In genomic region chr16:45640070-45640762, GRCm38 (mm10) we compare ENCODE assay signal across 33 mouse cellular contexts. TPM values are rescaled to one million over a fixed set of nuclear protein-coding genes. Genes with fewer than 3 reads are reported as not detected.
A peak's percentile ranks its signal among the peaks of the same experiment; 100 is the strongest.
DNase-seq lines count a peak whose midpoint lies in the region; ATAC-seq and TF ChIP-seq lines count a peak whose summit lies in the region.
"Had no signal": no experiment of that assay in that cellular context is flagged by ENCODE, and none has a peak within 500 bp of the region (broad histone marks: within the 10 kb centered on the region; RNA-seq: fewer than 3 reads in every experiment).

No protein-coding gene starts in this region.

- no peaks in the 10 kb centered on the region for H3K9me3 ChIP-seq in heart, embryonic 12.5 days (replicated peaks)
- no peaks in the 10 kb centered on the region for H3K9me3 ChIP-seq in lung, embryonic 14.5 days (ENCODE audit: low read depth, low read length)
- no peaks in the 10 kb centered on the region for H3K9me3 ChIP-seq in stomach, embryonic 14.5 days (ENCODE audit: control insufficient read depth, low read depth, low read length)
- H3K9me3 ChIP-seq in stomach, embryonic 15.5 days = no peaks in the 10 kb centered on the region
- H3K9me3 ChIP-seq: embryonic facial prominence, embryonic 15.5 days; hindbrain, embryonic 12.5 days; hindbrain, embryonic 15.5 days had no signal

- peak overlapping the region; percentile 6; the same call in 1 of the 2 replicates for H3K27ac ChIP-seq in heart, embryonic 12.5 days (ENCODE audit: poor library complexity, severe bottlenecking)
- H3K27ac ChIP-seq in lung, embryonic 14.5 days (ENCODE audit: low read depth) = no peak overlapping the region
- no peak overlapping the region for H3K27ac ChIP-seq in stomach, embryonic 14.5 days (ENCODE audit: low read length)
- 0 out of 2 replicates have a peak overlapping the region, but pooled peaks have one; percentile 0 for H3K27ac ChIP-seq in stomach, embryonic 15.5 days
- H3K27ac ChIP-seq: embryonic facial prominence, embryonic 15.5 days; gastrocnemius, adult 2 months; hindbrain, embryonic 12.5 days; hindbrain, embryonic 15.5 days had no signal

- no peaks in the 10 kb centered on the region for H3K36me3 ChIP-seq in heart, embryonic 12.5 days
- no peaks in the 10 kb centered on the region for H3K36me3 ChIP-seq in lung, embryonic 14.5 days (ENCODE audit: insufficient read depth)
- no peaks in the 10 kb centered on the region for H3K36me3 ChIP-seq in stomach, embryonic 14.5 days (ENCODE audit: control insufficient read depth, insufficient read depth, low read length)
- no peaks in the 10 kb centered on the region for H3K36me3 ChIP-seq in stomach, embryonic 15.5 days
- H3K36me3 ChIP-seq: embryonic facial prominence, embryonic 15.5 days; hindbrain, embryonic 12.5 days; hindbrain, embryonic 15.5 days had no signal

- H3K4me1 ChIP-seq in heart, embryonic 12.5 days (replicated peaks) = peaks cover 7% of the 10 kb centered on the region; the same call in 1 of the 2 replicates
- H3K4me1 ChIP-seq in lung, embryonic 14.5 days (ENCODE audit: insufficient read depth) = no peaks in the 10 kb centered on the region
- no peaks in the 10 kb centered on the region for H3K4me1 ChIP-seq in stomach, embryonic 14.5 days (ENCODE audit: control insufficient read depth, insufficient read depth, low read length)
- H3K4me1 ChIP-seq in stomach, embryonic 15.5 days = 0 out of 2 replicates have a peak, but pooled peaks cover 3% of the 10 kb centered on the region
- H3K4me1 ChIP-seq: embryonic facial prominence, embryonic 15.5 days; hindbrain, embryonic 12.5 days; hindbrain, embryonic 15.5 days had no signal

- H3K9ac ChIP-seq in heart, embryonic 12.5 days = no peak overlapping the region
- H3K9ac ChIP-seq in lung, embryonic 14.5 days = no peak overlapping the region
- H3K9ac ChIP-seq in stomach, embryonic 14.5 days (replicated peaks; ENCODE audit: low read depth, low read length) = no peak overlapping the region
- no peak overlapping the region for H3K9ac ChIP-seq in stomach, embryonic 15.5 days
- H3K9ac ChIP-seq: embryonic facial prominence, embryonic 15.5 days; forebrain, postnatal 0 days; hindbrain, embryonic 12.5 days; hindbrain, embryonic 15.5 days had no signal

- WGBS in heart, embryonic 12.5 days = 61% methylated on average over 10 of the region's 10 CpGs
- 48% methylated on average over 10 of the region's 10 CpGs for WGBS in lung, embryonic 14.5 days
- WGBS in stomach, embryonic 14.5 days = 60% methylated on average over 10 of the region's 10 CpGs
- WGBS in stomach, embryonic 15.5 days = 57% methylated on average over 10 of the region's 10 CpGs

- ATAC-seq in heart, embryonic 12.5 days (ENCODE audit: insufficient number of reproducible peaks, low FRiP score) = no peak
- peak; percentile 64 for ATAC-seq in lung, embryonic 14.5 days (ENCODE audit: insufficient read depth)
- ATAC-seq in stomach, embryonic 14.5 days (ENCODE audit: insufficient number of reproducible peaks, insufficient read depth, low FRiP score, low read depth) = peak; percentile 86
- ATAC-seq in stomach, embryonic 15.5 days (ENCODE audit: insufficient read depth, low FRiP score, low read depth) = peak; percentile 76
- ATAC-seq in monocyte, adult 5-6 weeks (replicated peaks; ENCODE audit: insufficient number of reproducible peaks, low FRiP score, low TSS enrichment, poor library complexity, severe bottlenecking) = no peak
- ATAC-seq: CD4-positive, CD25-positive, alpha-beta regulatory T cell, adult 4 months; forebrain, embryonic 14.5 days; forebrain, postnatal 0 days had no signal

- no peak overlapping the region for H3K4me2 ChIP-seq in heart, embryonic 12.5 days
- H3K4me2 ChIP-seq in lung, embryonic 14.5 days = no peak overlapping the region
- no peak overlapping the region for H3K4me2 ChIP-seq in stomach, embryonic 14.5 days (replicated peaks; ENCODE audit: low read depth, low read length)
- H3K4me2 ChIP-seq in stomach, embryonic 15.5 days = no peak overlapping the region
- H3K4me2 ChIP-seq: embryonic facial prominence, embryonic 15.5 days; heart, embryonic 11.5 days; hindbrain, embryonic 12.5 days; hindbrain, embryonic 15.5 days had no signal

- no peak for TF ChIP-seq CTCF in lung, embryonic 14.5 days (IDR thresholded peaks at IDR 0.05; ENCODE audit: low read depth)

- H3K4me3 ChIP-seq in heart, embryonic 12.5 days = no peak overlapping the region
- no peak overlapping the region for H3K4me3 ChIP-seq in lung, embryonic 14.5 days (ENCODE audit: low read depth, low read length)
- no peak overlapping the region for H3K4me3 ChIP-seq in stomach, embryonic 14.5 days (ENCODE audit: low read depth, low read length)
- no peak overlapping the region for H3K4me3 ChIP-seq in stomach, embryonic 15.5 days (replicated peaks)
- H3K4me3 ChIP-seq: embryonic facial prominence, embryonic 15.5 days; gastrocnemius, adult 2 months; hindbrain, embryonic 12.5 days; hindbrain, embryonic 15.5 days had no signal

- H3K27me3 ChIP-seq in heart, embryonic 12.5 days (replicated peaks) = no peaks in the 10 kb centered on the region
- H3K27me3 ChIP-seq in lung, embryonic 14.5 days (ENCODE audit: insufficient read depth, low read length) = no peaks in the 10 kb centered on the region
- H3K27me3 ChIP-seq in stomach, embryonic 14.5 days (ENCODE audit: control insufficient read depth, insufficient read depth, low read length) = no peaks in the 10 kb centered on the region
- no peaks in the 10 kb centered on the region for H3K27me3 ChIP-seq in stomach, embryonic 15.5 days (replicated peaks)
- H3K27me3 ChIP-seq: embryonic facial prominence, embryonic 15.5 days; hindbrain, embryonic 12.5 days; hindbrain, embryonic 15.5 days had no signal

- DNase-seq in heart, adult 9 months (ENCODE audit: low spot score in 2 of 2) = no peak
- peak; percentile 44 for DNase-seq in lung, embryonic 14.5 days
- no peak for DNase-seq in lung, adult 18-20 months
- no peak for DNase-seq in urinary bladder, postnatal 36 days (ENCODE audit: low spot score in 2 of 2)
- DNase-seq: adrenal gland, adult 8-10 months; adrenal gland, postnatal 25 days; cerebellum, adult 11-12 months; cerebellum, adult 8-10 months; cerebellum, postnatal 10 days; cerebellum, postnatal 36 days; embryo, embryonic 11 days; forebrain, postnatal 0 days; gastrocnemius, adult 2 months; gastrocnemius, postnatal 14 days; heart, adult 18-20 months; heart, postnatal 14 days had no signal

RNA-seq across cellular contexts. Expression of gene BC016579, which starts 13.7 kb away (rescaled TPM):
- polyA plus RNA-seq in heart, embryonic 12.5 days (2016; fragmentation: Nextera tagmentation; extraction: Ambion mirVana) = 0.26 and 0.31 TPM in 2 replicates
- polyA plus RNA-seq in lung, embryonic 14.5 days (2014; fragmentation: Nextera tagmentation; extraction: Ambion mirVana) = 0.18 and 0.68 TPM in 2 replicates
- polyA plus RNA-seq in stomach, embryonic 14.5 days (2014; fragmentation: Nextera tagmentation; extraction: Ambion mirVana) = 1.8 and 2.7 TPM in 2 replicates
- 2.6 and 3.2 TPM in 2 replicates for polyA plus RNA-seq in stomach, embryonic 15.5 days (2015; fragmentation: Nextera tagmentation; extraction: Ambion mirVana)
- not detected in 3 replicates for total RNA-seq in monocyte, adult 5-6 weeks (2017)
- total RNA-seq: forebrain, postnatal 0 days; gastrocnemius, adult 2 months; gastrocnemius, postnatal 14 days; gastrocnemius, postnatal 4 days; heart, adult 18-20 months; heart, postnatal 14 days; MEL had no signal
- polyA plus RNA-seq: C2C12; forebrain, embryonic 11.5 days; forebrain, embryonic 14.5 days; forebrain, postnatal 0 days; hindbrain, embryonic 12.5 days; hindbrain, embryonic 15.5 days had no signal

RNA-seq across cellular contexts. Expression of gene Gcsam, which starts 30.0 kb away (rescaled TPM):
- polyA plus RNA-seq in heart, embryonic 12.5 days (2016; fragmentation: Nextera tagmentation; extraction: Ambion mirVana) = 0.21 and 0.26 TPM in 2 replicates
- 0.13 and 0.46 TPM in 2 replicates for polyA plus RNA-seq in lung, embryonic 14.5 days (2014; fragmentation: Nextera tagmentation; extraction: Ambion mirVana)
- 0.07 and 0.18 TPM in 2 replicates for polyA plus RNA-seq in stomach, embryonic 14.5 days (2014; fragmentation: Nextera tagmentation; extraction: Ambion mirVana)
- polyA plus RNA-seq in stomach, embryonic 15.5 days (2015; fragmentation: Nextera tagmentation; extraction: Ambion mirVana) = 0.21 and 0.63 TPM in 2 replicates
- total RNA-seq in monocyte, adult 5-6 weeks (2017) = 0.58 TPM in 1 of 3 replicates, not detected in the others
- total RNA-seq: adrenal gland, postnatal 25 days; forebrain, postnatal 0 days; gastrocnemius, adult 2 months; MEL had no signal
- polyA plus RNA-seq: C2C12; cortical plate, adult 2 months; forebrain, embryonic 11.5 days; forebrain, embryonic 14.5 days; forebrain, postnatal 0 days; frontal cortex, adult 2 months; hindbrain, embryonic 12.5 days; hindbrain, embryonic 15.5 days had no signal

RNA-seq across cellular contexts. Expression of gene Tmprss7, which starts 53.2 kb away (rescaled TPM):
- not detected in 2 replicates for polyA plus RNA-seq in heart, embryonic 12.5 days (2016; fragmentation: Nextera tagmentation; extraction: Ambion mirVana)
- 0.11 TPM in 1 of 2 replicates, not detected in the other for polyA plus RNA-seq in lung, embryonic 14.5 days (2014; fragmentation: Nextera tagmentation; extraction: Ambion mirVana)
- polyA plus RNA-seq in stomach, embryonic 14.5 days (2014; fragmentation: Nextera tagmentation; extraction: Ambion mirVana) = 0.21 TPM in 1 of 2 replicates, not detected in the other
- polyA plus RNA-seq in stomach, embryonic 15.5 days (2015; fragmentation: Nextera tagmentation; extraction: Ambion mirVana) = 0.32 TPM in 1 of 2 replicates, not detected in the other
- total RNA-seq in monocyte, adult 5-6 weeks (2017) = not detected in 3 replicates
- total RNA-seq: gastrocnemius, adult 2 months; gastrocnemius, postnatal 14 days; gastrocnemius, postnatal 4 days; heart, adult 18-20 months; heart, postnatal 14 days had no signal
- polyA plus RNA-seq: C2C12; CD4-positive, CD25-positive, alpha-beta regulatory T cell, adult 4 months; heart, embryonic 16.5 days had no signal

Comparison
In these comparisons a context has a peak if more than half of its experiments do, and no peak if none do; other contexts are left out.
1. H3K27ac ChIP-seq: peak in heart, embryonic 12.5 days (single experiment) and stomach, embryonic 15.5 days (single experiment); none in lung, embryonic 14.5 days (single experiment) and stomach, embryonic 14.5 days (single experiment).
2. ATAC-seq: peak in lung, embryonic 14.5 days (single experiment), stomach, embryonic 14.5 days (single experiment) and stomach, embryonic 15.5 days (single experiment); none in heart, embryonic 12.5 days (single experiment) and monocyte, adult 5-6 weeks (single experiment).